Mouse (Mus musculus) embryonic fibroblast, embryonic 13.5 days (primary cell): ENCODE data around the gene Vipas39. TPM values are rescaled to one million over a fixed set of nuclear protein-coding genes. Genes with fewer than 3 reads are reported as not detected.
A peak's percentile ranks its signal among the peaks of the same experiment; 100 is the strongest.

Experiments used
- H3K27ac ChIP-seq: 2 replicates; pipeline ENCODE4 v1.5.1; 2012; ENCODE audit warnings: low read length, control low read depth, inconsistent platforms; ENCODE audit not compliant: insufficient read depth
- H3K4me1 ChIP-seq: 2 replicates; pipeline ENCODE4 v1.6.1; 2011; ENCODE audit warnings: low read length; ENCODE audit not compliant: control insufficient read depth, insufficient read depth
- H3K4me3 ChIP-seq: 2 replicates; pipeline ENCODE4 v1.5.1; 2011; ENCODE audit warnings: mild to moderate bottlenecking, control low read depth, low read length; ENCODE audit not compliant: insufficient read depth
- CTCF ChIP-seq: IDR thresholded peaks from 2 replicates; pipeline ENCODE4 v1.5.1; 2011; ENCODE audit warnings: mild to moderate bottlenecking, control low read depth, low read length, moderate library complexity, borderline replicate concordance; ENCODE audit not compliant: insufficient read depth
- POLR2A ChIP-seq: IDR thresholded peaks from 2 replicates; pipeline ENCODE4 v1.6.1; 2011; ENCODE audit warnings: low read depth, mild to moderate bottlenecking, control low read depth, low read length, moderate library complexity
- polyA plus RNA-seq: library from polyadenylated mRNA; stranded (reverse); fragments of >200 nt; gene quantifications from 2 replicates; pipeline ENCODE4 v1.2.4, GENCODE M21; 2011; ENCODE audit warnings: low read depth; ENCODE audit not compliant: missing spikeins, insufficient read length

Vipas39 gene
- polyA plus RNA-seq, 1 experiment = 29.3 TPM

GRCm38 (mm10) chr12:87267682-87268081, 1.6 kb upstream of the Vipas39 start:
- no peak for TF ChIP-seq CTCF
- no peak for TF ChIP-seq POLR2A
- peak overlapping the region; percentile 70 for H3K4me3 ChIP-seq
- peaks cover 5% of the 10 kb centered on the region; the same call in 1 of the 2 replicates for H3K4me1 ChIP-seq
- H3K27ac ChIP-seq = no peak overlapping the region

- H3K27ac ChIP-seq = peak overlapping the region; percentile 34
- H3K4me1 ChIP-seq = peaks cover 5% of the 10 kb centered on the region; the same call in 1 of the 2 replicates
- no peak for TF ChIP-seq POLR2A
- no peak for TF ChIP-seq CTCF
- H3K4me3 ChIP-seq = peak overlapping the region; percentile 70
These were observed 959 bp upstream of the Vipas39 start for GRCm38 (mm10) chr12:87266827-87267603.

DNA sequence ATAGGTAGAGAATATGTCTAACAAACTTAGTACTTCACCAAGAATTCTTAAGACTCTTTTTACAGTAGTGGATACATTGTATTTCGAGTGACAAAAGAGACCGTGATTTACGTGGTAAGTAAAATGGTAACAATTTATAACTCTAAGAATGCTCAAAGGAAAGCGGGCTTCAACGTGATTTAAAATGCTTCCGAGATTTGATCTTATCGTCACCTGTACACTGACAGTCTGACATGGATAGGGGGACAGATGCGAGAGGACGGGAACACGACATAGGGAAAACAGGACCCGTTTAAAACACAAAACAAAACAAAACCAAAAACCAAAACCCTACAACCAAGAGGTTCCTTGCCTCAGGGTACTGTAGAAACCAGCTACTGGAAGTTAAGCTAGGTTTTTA, 612 bp downstream of the Vipas39 start:
- Histone ChIP-seq H3K4me3 (peak overlapping the region; percentile 77), H3K4me1 (peaks cover 5% of the 10 kb centered on the region; the same call in 1 of the 2 replicates), H3K27ac (no peak overlapping the region)
- TF ChIP-seq CTCF (no peak), POLR2A (no peak)

GRCm38 (mm10) chr12:87260562-87260961, 5.5 kb downstream of the Vipas39 start:
- Histone ChIP-seq H3K27ac (no peak overlapping the region), H3K4me1 (no peaks in the 10 kb centered on the region), H3K4me3 (no peak overlapping the region)
- TF ChIP-seq CTCF (no peak), POLR2A (no peak)

DNA sequence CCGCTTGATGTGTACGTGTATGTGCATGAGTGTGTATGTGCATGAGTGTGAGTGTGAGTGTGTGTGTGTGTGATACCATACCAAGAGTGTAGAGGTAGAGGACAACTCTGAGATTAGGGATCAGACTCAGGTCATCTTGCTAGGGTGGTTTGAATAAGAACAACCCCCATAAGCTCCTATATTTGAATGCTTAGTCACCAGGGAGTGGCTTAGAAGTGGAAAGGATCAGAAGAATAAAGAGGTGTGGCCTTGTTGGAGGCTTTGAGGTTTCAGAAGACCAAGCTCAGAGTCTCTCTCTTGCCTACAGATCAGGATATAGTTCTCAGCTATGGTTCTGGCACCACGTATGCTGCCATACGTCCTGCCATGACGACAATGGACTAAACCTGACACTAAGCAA, 9.4 kb downstream of the Vipas39 start:
- Histone ChIP-seq H3K4me1 (no peaks in the 10 kb centered on the region), H3K27ac (no peak overlapping the region), H3K4me3 (no peak overlapping the region)
- TF ChIP-seq CTCF (no peak), POLR2A (no peak)

GRCm38 (mm10) chr12:87253878-87254277, 12.2 kb downstream of the Vipas39 start:
- Histone ChIP-seq H3K4me1 (no peaks in the 10 kb centered on the region), H3K27ac (no peak overlapping the region), H3K4me3 (no peak overlapping the region)
- TF ChIP-seq CTCF (no peak), POLR2A (no peak)

- no peak for TF ChIP-seq POLR2A
- TF ChIP-seq CTCF = no peak
- no peak overlapping the region for H3K27ac ChIP-seq
- no peaks in the 10 kb centered on the region for H3K4me1 ChIP-seq
- no peak overlapping the region for H3K4me3 ChIP-seq
These were observed 15.9 kb downstream of the Vipas39 start for GRCm38 (mm10) chr12:87250161-87250560.

- no peaks in the 10 kb centered on the region for H3K4me1 ChIP-seq
- no peak within 1 kb of the TSS for H3K27ac ChIP-seq
- no peak within 1 kb of the TSS for H3K4me3 ChIP-seq
- TF ChIP-seq CTCF (no peak), POLR2A (no peak)
These were observed 27.4 kb downstream of the Vipas39 start, which contains the start of gene Noxred1 for GRCm38 (mm10) chr12:87238632-87239031. Gene Noxred1 (minus strand): TSS chr12:87238732.

DNA sequence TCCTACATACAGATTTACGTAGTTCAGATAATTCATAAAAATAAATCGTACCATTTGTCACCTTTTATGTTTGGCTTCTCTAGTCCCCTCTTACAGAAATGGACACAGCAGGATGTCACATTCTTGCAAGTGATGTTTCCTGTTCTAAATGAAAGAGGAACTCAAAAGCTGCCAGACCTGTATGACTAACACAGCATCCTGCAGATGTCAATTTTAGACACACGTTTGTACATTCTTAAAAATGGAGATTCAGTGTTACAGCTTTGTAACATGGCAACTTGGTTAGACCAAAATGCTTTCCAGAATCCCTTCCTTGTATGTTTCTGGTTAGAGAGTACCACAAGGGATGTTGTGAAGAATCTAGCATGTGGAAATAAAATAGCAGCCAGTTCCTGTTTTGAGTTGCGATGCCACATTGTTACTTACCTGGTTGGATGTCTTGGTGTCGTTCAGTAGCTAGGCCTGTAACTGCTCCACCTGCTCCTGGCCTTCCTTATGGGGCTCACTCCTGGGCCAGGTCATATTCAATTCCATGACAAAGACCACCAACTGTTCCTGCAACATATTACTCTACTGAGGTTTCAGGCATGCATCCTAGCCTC, 29.1 kb downstream of the Vipas39 start:
- Histone ChIP-seq H3K4me1 (no peaks in the 10 kb centered on the region), H3K27ac (no peak overlapping the region), H3K4me3 (no peak overlapping the region)
- no peak for TF ChIP-seq POLR2A

GRCm38 (mm10) chr12:87230379-87230895, 35.6 kb downstream of the Vipas39 start:
- TF ChIP-seq CTCF = no peak
- TF ChIP-seq POLR2A = no peak
- Histone ChIP-seq H3K4me3 (no peak overlapping the region), H3K27ac (no peak overlapping the region), H3K4me1 (no peaks in the 10 kb centered on the region)
